Mouse (Mus musculus): Measurements from ENCODE around the gene Chst10.

Gene Chst10

DNA sequence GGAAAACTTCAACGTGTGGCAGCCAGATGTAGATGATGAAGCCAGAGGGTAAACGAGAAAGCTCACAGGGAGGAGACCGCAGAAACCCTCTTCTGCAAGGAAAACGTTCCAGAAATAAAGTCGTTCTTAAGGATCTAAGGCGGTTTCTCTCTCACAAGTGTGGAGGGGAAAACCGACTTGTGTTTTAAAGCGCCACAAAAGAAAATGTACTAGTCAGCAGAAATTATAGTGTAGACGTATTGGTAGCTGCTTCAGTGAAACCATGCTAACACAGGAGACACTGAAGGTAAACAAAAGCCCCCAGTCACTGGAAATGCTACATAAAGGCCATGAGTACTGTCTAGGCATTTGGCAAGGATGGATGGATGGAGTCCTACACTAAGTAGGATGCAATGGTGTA lies 80.7 kb downstream of the Chst10 start:
- no peak for DNase-seq (ENCODE audit: extremely low read depth, insufficient read length, low spot score)

DNA sequence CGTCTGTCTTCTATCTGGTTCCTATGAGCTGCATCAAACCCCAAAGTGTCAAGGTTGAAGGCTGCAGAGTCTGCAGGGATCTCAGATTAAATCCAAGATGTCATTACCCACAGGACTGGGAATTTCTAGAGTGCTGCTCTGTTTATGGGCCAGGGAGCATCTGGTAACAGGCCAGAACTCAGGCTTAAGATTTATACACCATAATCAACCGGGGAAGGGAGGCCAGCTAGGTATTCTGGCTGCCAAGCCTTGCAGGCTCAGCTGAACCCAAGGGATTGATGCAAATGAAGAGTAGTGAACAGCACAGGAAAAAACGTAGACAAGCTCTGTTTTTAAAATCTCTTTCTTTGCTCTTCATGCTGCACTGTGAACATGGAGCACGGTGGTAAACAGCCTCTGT lies 81.7 kb downstream of the Chst10 start:
- no peak for DNase-seq (ENCODE audit: extremely low read depth, insufficient read length, low spot score)
